Mouse (Mus musculus) olfactory bulb, adult 2 months (tissue): ENCODE measurements around the gene Rasa3. TPM values are rescaled to one million over a fixed set of nuclear protein-coding genes. Genes with fewer than 3 reads are reported as not detected.

Source experiments
- H3K27ac ChIP-seq: fragments of 200-500 bp; 2 replicates; pipeline ENCODE4 v1.5.1; 2012; ENCODE audit warnings: low read depth, low read length; ENCODE audit not compliant: insufficient read depth
- H3K4me1 ChIP-seq: fragments of 200-500 bp; 2 replicates; pipeline ENCODE4 v1.6.1; 2012; ENCODE audit warnings: low read length; ENCODE audit not compliant: control insufficient read depth, insufficient read depth
- H3K4me3 ChIP-seq: fragments of 200-500 bp; 2 replicates; pipeline ENCODE4 v1.5.1; 2012; ENCODE audit warnings: mild to moderate bottlenecking, low read depth, low read length, moderate library complexity; ENCODE audit not compliant: insufficient read depth
- CTCF ChIP-seq: fragments of 200-500 bp; IDR thresholded peaks from 2 replicates; pipeline ENCODE4 v1.5.1; 2012; ENCODE audit warnings: low read depth, mild to moderate bottlenecking, low read length, moderate library complexity; ENCODE audit not compliant: insufficient read depth
- POLR2A ChIP-seq: fragments of 200-500 bp; IDR thresholded peaks from 2 replicates; pipeline ENCODE4 v1.6.1; 2012; ENCODE audit warnings: mild to moderate bottlenecking, low read depth, low read length, moderate library complexity; ENCODE audit not compliant: insufficient read depth
- WGBS: fragments of 180-500 bp; shearing (Covaris S2); methylation state at CpG from one replicate; pipeline ENCODE4 v1.1.7; 2018; 5-methylcytosine and 5-hydroxymethylcytosine counted together
- polyA plus RNA-seq: library from polyadenylated mRNA; stranded (reverse); fragments of >200 nt; gene quantifications from 2 replicates; pipeline ENCODE4 v1.2.4, GENCODE M21; 2012; ENCODE audit warnings: low replicate concordance; ENCODE audit not compliant: missing spikeins, insufficient read depth, insufficient read length

Gene Rasa3
- polyA plus RNA-seq, 1 experiment, result not detected

GRCm38 (mm10) chr8:13600716-13601115 is 76.7 kb downstream of the Rasa3 start:
- peaks cover 18% of the 10 kb centered on the region for H3K4me1 ChIP-seq
- H3K4me3 ChIP-seq, result no peak overlapping the region
- TF ChIP-seq CTCF (no peak), POLR2A (no peak)
- WGBS, result 85% methylated on average over 10 of the region's 10 CpGs
- H3K27ac ChIP-seq, result no peak overlapping the region

- H3K4me3 ChIP-seq, result no peak overlapping the region
- H3K27ac ChIP-seq, result no peak overlapping the region
- peaks cover 14% of the 10 kb centered on the region for H3K4me1 ChIP-seq
- TF ChIP-seq CTCF, result no peak
- TF ChIP-seq POLR2A, result no peak
- 75% methylated on average over 7 of the region's 7 CpGs for WGBS
These were observed 77.2 kb downstream of the Rasa3 start for GRCm38 (mm10) chr8:13600204-13600603.

GRCm38 (mm10) chr8:13597777-13598176 is 79.6 kb downstream of the Rasa3 start:
- Histone ChIP-seq H3K4me3 (no peak overlapping the region), H3K27ac (no peak overlapping the region), H3K4me1 (peaks cover 30% of the 10 kb centered on the region)
- no peak for TF ChIP-seq CTCF
- no peak for TF ChIP-seq POLR2A
- WGBS, result 94% methylated on average over 6 of the region's 6 CpGs

DNA sequence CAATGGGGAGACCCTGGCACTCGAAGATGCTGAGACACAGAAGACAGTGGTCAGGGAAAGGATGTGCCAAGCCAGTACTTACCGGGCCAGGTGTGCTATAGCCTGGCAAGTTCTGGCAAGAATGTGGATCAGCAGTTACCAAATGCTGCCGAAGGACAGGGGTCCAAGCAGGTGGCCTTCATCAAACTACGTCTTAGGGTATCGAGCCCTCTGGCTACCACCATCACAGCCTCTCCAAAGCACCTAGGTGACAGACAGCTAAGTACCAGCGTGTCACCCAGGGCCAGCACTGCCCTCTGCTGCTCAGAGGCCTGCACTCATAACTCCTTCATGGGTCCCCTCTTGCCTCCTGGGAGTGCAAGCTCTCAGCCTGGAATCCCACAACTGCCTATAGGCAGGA is 81.5 kb downstream of the Rasa3 start:
- H3K4me3 ChIP-seq, result no peak overlapping the region
- no peak overlapping the region for H3K27ac ChIP-seq
- WGBS, result 94% methylated on average over 6 of the region's 6 CpGs
- peaks cover 38% of the 10 kb centered on the region for H3K4me1 ChIP-seq
- no peak for TF ChIP-seq POLR2A
- TF ChIP-seq CTCF, result no peak

- Histone ChIP-seq H3K4me1 (peaks cover 32% of the 10 kb centered on the region), H3K4me3 (no peak overlapping the region), H3K27ac (no peak overlapping the region)
- WGBS, result 72% methylated on average over 11 of the region's 11 CpGs
- TF ChIP-seq POLR2A, result no peak
- TF ChIP-seq CTCF, result no peak
These were observed 82.5 kb downstream of the Rasa3 start for GRCm38 (mm10) chr8:13594884-13595323.

DNA sequence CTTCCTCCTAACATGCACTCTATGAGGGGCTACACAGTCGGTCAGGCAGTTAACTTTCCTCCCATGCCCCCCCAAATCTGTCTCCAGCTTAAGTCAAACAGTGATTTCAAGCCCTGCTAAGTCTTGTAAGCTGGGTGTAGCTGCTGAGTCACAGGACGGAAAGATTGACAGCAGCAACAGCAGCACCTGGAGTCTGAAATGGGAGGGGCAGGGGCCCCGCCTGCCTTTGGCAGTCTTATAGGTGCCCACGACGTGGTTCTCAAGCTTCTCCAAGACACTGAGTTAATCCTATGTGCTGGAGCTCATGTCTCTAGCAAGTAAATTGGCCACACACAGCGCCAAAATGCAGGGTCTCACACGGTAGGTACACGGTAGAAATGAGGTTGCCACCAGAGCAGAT is 84.1 kb downstream of the Rasa3 start:
- H3K4me3 ChIP-seq, result no peak overlapping the region
- no peak for TF ChIP-seq CTCF
- TF ChIP-seq POLR2A, result no peak
- H3K4me1 ChIP-seq, result peaks cover 31% of the 10 kb centered on the region
- 83% methylated on average over 8 of the region's 8 CpGs for WGBS
- no peak overlapping the region for H3K27ac ChIP-seq

- H3K4me1 ChIP-seq, result peaks cover 31% of the 10 kb centered on the region
- no peak overlapping the region for H3K27ac ChIP-seq
- TF ChIP-seq CTCF, result no peak
- 47% methylated on average over 6 of the region's 6 CpGs for WGBS
- H3K4me3 ChIP-seq, result no peak overlapping the region
These were observed 86.2 kb downstream of the Rasa3 start for GRCm38 (mm10) chr8:13591246-13591645.

GRCm38 (mm10) chr8:13589071-13589470 is 88.3 kb downstream of the Rasa3 start:
- H3K27ac ChIP-seq, result no peak overlapping the region
- WGBS, result 91% methylated on average over 6 of the region's 6 CpGs
- no peak for TF ChIP-seq CTCF
- TF ChIP-seq POLR2A, result no peak
- H3K4me3 ChIP-seq, result no peak overlapping the region
- peaks cover 25% of the 10 kb centered on the region for H3K4me1 ChIP-seq

DNA sequence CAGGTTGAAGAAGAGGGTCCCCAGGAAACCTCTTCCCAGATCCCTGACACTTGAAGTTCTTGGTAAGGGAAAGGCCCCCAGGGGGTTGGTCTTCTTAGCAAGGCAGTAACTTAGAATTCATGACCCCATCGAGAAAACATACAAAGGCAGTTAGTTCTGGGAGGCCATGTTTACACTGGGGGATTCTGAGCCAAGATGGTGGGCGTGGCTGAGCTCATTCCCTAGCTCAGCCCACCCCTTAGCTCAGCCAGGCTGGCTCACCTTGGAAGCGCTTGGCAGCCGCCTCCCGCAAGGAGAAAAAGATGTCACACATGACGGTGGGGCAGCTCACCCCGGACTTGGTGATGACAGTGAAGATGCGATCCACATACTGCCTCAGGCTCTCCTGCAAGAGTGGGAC is 92.8 kb downstream of the Rasa3 start:
- Histone ChIP-seq H3K27ac (no peak overlapping the region), H3K4me1 (no peaks in the 10 kb centered on the region), H3K4me3 (no peak overlapping the region)
- 77% methylated on average over 8 of the region's 8 CpGs for WGBS
- TF ChIP-seq POLR2A (no peak), CTCF (no peak)

DNA sequence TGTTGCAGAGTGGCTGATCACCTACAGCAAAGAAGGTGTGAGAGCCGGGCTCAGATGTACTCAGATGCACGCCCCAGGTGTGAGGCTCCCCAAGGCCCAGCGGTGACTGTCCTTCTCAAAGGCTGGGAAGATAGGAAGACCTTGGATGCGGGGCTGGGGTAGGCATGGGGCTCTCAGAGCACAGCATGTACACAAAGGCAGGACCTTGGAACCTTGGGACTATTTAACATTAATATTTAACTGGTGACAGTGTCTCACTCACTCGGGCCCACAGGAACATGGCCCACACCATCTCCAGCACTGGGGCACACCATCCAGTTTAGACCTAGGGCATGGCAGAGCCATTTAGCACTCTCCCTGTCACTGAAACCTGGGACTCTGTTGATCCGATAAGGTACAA is 99.5 kb downstream of the Rasa3 start:
- H3K27ac ChIP-seq, result no peak overlapping the region
- no peak overlapping the region for H3K4me3 ChIP-seq
- 93% methylated on average over 6 of the region's 6 CpGs for WGBS
- no peaks in the 10 kb centered on the region for H3K4me1 ChIP-seq
- TF ChIP-seq CTCF (no peak), POLR2A (no peak)

- H3K4me1 ChIP-seq, result no peaks in the 10 kb centered on the region
- H3K27ac ChIP-seq, result no peak overlapping the region
- H3K4me3 ChIP-seq, result no peak overlapping the region
- 78% methylated on average over 11 of the region's 11 CpGs for WGBS
- no peak for TF ChIP-seq CTCF
- no peak for TF ChIP-seq POLR2A
These were observed 105.4 kb downstream of the Rasa3 start for GRCm38 (mm10) chr8:13571999-13572398.
